Mouse (Mus musculus) lung, postnatal 0 days (tissue): Measurements from ENCODE around the gene Stt3a.

Source experiments
- CTCF ChIP-seq: IDR thresholded peaks from 2 replicates; pipeline ENCODE4 v1.5.1; 2016; ENCODE audit warnings: antibody characterized with exemption, mild to moderate bottlenecking
- EP300 ChIP-seq: IDR thresholded peaks from 2 replicates; pipeline ENCODE4 v1.6.1; 2016; ENCODE audit warnings: antibody characterized with exemption, mild to moderate bottlenecking, control low read depth

- TF ChIP-seq CTCF (no peak), EP300 (no peak)
Measured at GRCm38 (mm10) chr9:36707304-36707703, 60.2 kb downstream of the Stt3a start.
